19 mouse cellular contexts compared by ENCODE assay signal in the genomic region with DNA sequence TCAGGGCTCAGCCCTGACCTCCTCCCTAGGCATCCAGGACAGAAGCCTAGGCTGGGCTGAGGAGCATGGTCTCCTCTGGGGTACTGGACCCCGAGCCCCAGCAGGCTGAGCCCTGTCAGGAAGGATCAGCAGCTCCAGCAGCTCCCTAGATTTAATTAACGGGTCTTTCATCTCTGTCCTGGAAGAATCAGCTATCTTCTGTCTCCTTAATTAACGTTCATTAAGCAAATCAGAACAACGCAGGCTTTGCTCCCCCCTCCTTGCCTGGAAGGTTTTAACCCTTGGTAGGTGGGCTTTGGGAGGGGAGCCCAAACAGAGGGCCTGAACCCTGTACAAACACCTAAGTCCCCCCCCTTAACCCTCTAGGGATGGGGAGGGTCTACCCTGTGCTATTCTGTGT. TPM values are rescaled to one million over a fixed set of nuclear protein-coding genes. Genes with fewer than 3 reads are reported as not detected.
"Had no signal": no experiment of that assay in that cellular context is flagged by ENCODE, and none has a peak within 500 bp of the region (broad histone marks: within the 10 kb centered on the region; RNA-seq: fewer than 3 reads in every experiment).

No protein-coding gene starts in this region.

- H3K9me3 ChIP-seq: liver, embryonic 12.5 days; midbrain, embryonic 12.5 days; neural tube, embryonic 13.5 days; neural tube, embryonic 15.5 days; stomach, embryonic 15.5 days had no signal

- ATAC-seq: liver, embryonic 12.5 days had no signal

- H3K4me3 ChIP-seq: liver, embryonic 12.5 days; midbrain, embryonic 12.5 days; myocyte; neural tube, embryonic 13.5 days; neural tube, embryonic 15.5 days; stomach, embryonic 15.5 days had no signal

- H3K36me3 ChIP-seq: liver, embryonic 12.5 days; midbrain, embryonic 12.5 days; neural tube, embryonic 13.5 days; neural tube, embryonic 15.5 days; stomach, embryonic 15.5 days had no signal

- H3K27ac ChIP-seq: liver, embryonic 12.5 days; liver, embryonic 14.5 days; midbrain, embryonic 12.5 days; neural tube, embryonic 13.5 days; neural tube, embryonic 15.5 days; stomach, embryonic 15.5 days; stomach, postnatal 0 days had no signal

- DNase-seq: lung, adult 18-20 months; lung, embryonic 14.5 days; lung, postnatal 10 days; lung, postnatal 4 days; right cerebral cortex, postnatal 14 days; thymus, adult 18-20 months; thymus, postnatal 14 days; thymus, postnatal 36 days had no signal

- H3K9ac ChIP-seq: liver, embryonic 12.5 days; liver, embryonic 14.5 days; lung, embryonic 14.5 days; midbrain, embryonic 12.5 days; neural tube, embryonic 13.5 days; neural tube, embryonic 15.5 days; stomach, embryonic 15.5 days had no signal

- H3K4me2 ChIP-seq: liver, embryonic 12.5 days; lung, embryonic 14.5 days; midbrain, embryonic 12.5 days; neural tube, embryonic 13.5 days; neural tube, embryonic 15.5 days; stomach, embryonic 15.5 days had no signal

RNA-seq across cellular contexts. Expression of gene Lamc3, which starts 4.0 kb away (rescaled TPM):
- total RNA-seq: megakaryocyte, adult 5-6 weeks; megakaryocyte-erythroid progenitor cell, adult 5-6 weeks had no signal

RNA-seq across cellular contexts. Expression of gene Fibcd1, which starts 37.3 kb away (rescaled TPM):
- total RNA-seq: liver, adult 2 months; megakaryocyte, adult 5-6 weeks; megakaryocyte-erythroid progenitor cell, adult 5-6 weeks had no signal
- polyA plus RNA-seq: liver, adult 2 months; liver, embryonic 12.5 days had no signal
